Mouse (Mus musculus): ENCODE results near the gene Rab17.

DNA sequence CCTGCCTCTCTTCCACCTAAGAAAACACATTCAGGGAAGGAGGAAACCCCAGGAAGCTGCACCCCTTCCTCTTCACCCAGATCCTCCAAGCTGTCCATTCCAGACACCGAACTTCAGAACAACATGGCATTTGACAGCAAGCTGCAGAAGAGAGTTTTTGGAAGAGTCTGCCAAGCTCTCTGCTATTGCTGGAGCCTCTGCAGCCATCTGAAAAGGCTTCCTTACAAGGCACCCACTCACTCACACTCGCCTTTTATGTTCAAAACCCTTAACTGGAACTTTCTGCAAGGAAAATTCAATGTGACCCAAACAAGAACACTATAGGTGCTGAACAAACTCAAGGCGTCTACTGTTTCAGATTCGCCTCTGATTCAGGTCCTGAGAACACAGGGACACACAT lies 812 bp downstream of the Rab17 start:
- TF ChIP-seq CTCF (IDR thresholded peaks at IDR 0.05; ENCODE audit: insufficient read depth, low read depth, low read length), result no peak
- TF ChIP-seq POLR2A (IDR thresholded peaks at IDR 0.05; ENCODE audit: insufficient read depth, low read depth, low read length), result no peak
